Mouse (Mus musculus) forebrain, embryonic 12.5 days (tissue): ENCODE measurements around the gene Gm3138. TPM values are rescaled to one million over a fixed set of nuclear protein-coding genes. Genes with fewer than 3 reads are reported as not detected.
"Not testable (repeated sequence)": the region's sequence is repeated elsewhere in the genome, so short reads cannot be mapped to it uniquely, and the experiment has no call there.

Source experiments
- ATAC-seq: fragments of 200-750 bp; cut with Nextera tagmentation; 2 replicates; pipeline ENCODE4 v1.8.0; 2017; ENCODE audit warnings: moderate TSS enrichment; ENCODE audit not compliant: low FRiP score
- H3K27ac ChIP-seq: fragments of 300-500 bp; sonication (generic); 2 replicates; pipeline ENCODE4 v1.5.1; 2016; ENCODE audit warnings: mild to moderate bottlenecking
- H3K27me3 ChIP-seq: fragments of 300-500 bp; sonication (generic); 2 replicates; pipeline ENCODE4 v1.6.1; 2016; ENCODE audit warnings: mild to moderate bottlenecking
- H3K36me3 ChIP-seq: fragments of 300-500 bp; sonication (generic); replicated peaks from 2 replicates; pipeline ENCODE4 v1.6.1; 2016; ENCODE audit warnings: mild to moderate bottlenecking
- H3K4me1 ChIP-seq: fragments of 300-500 bp; sonication (generic); 2 replicates; pipeline ENCODE4 v1.6.1; 2016
- H3K4me2 ChIP-seq: fragments of 300-500 bp; sonication (generic); 2 replicates; pipeline ENCODE4 v1.6.1; 2016; ENCODE audit warnings: mild to moderate bottlenecking, moderate library complexity
- H3K4me3 ChIP-seq: fragments of 300-500 bp; sonication (generic); replicated peaks from 2 replicates; pipeline ENCODE4 v1.5.1; 2016; ENCODE audit warnings: mild to moderate bottlenecking
- H3K9ac ChIP-seq: fragments of 300-500 bp; sonication (generic); 2 replicates; pipeline ENCODE4 v1.6.1; 2016; ENCODE audit warnings: mild to moderate bottlenecking
- H3K9me3 ChIP-seq: fragments of 300-500 bp; sonication (generic); 2 replicates; pipeline ENCODE4 v1.6.1; 2016
- WGBS: fragments of 180-500 bp; shearing (Covaris S2); methylation state at CpG from one replicate; pipeline ENCODE4 v1.1.7; 2016; 5-methylcytosine and 5-hydroxymethylcytosine counted together
- polyA plus RNA-seq: library from polyadenylated mRNA; unstranded; fragments of >200 nt; fragmentation: Nextera tagmentation; extraction: Ambion mirVana; gene quantifications from 2 replicates; pipeline ENCODE4 v1.2.1, GENCODE M21; 2016

The Gm3138 gene
- polyA plus RNA-seq: not detected in 2 replicates

DNA sequence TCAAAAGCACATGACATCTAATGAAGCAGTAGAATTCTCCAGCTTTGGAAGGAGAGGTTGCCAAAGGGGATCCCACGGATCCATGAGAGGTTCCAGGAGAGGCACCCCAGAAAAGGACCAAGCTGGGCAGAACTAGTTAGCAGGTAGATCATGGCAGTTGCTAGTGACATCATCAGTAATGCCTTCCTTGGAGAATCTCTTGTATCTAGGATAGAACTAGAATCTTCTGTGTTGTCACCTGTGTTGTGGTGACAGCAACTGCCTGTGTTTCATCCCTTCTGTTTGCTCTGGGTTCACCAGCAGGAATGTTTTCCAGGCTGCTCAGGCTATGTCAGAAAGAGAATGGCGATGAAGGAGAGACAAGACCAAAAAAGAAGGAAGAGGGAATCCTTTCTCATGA is at the start of gene Gm3138:
Gene Gm3138, plus strand, starts transcription at position 301 of the 400 bp plus-strand sequence.
- H3K27me3 ChIP-seq, H3K9me3 ChIP-seq, H3K4me2 ChIP-seq, H3K4me1 ChIP-seq, H3K9ac ChIP-seq, ATAC-seq, H3K27ac ChIP-seq, H3K4me3 ChIP-seq, H3K36me3 ChIP-seq: not testable (repeated sequence)
- no CpG with 5 or more reads among the region's 2 CpGs for WGBS

DNA sequence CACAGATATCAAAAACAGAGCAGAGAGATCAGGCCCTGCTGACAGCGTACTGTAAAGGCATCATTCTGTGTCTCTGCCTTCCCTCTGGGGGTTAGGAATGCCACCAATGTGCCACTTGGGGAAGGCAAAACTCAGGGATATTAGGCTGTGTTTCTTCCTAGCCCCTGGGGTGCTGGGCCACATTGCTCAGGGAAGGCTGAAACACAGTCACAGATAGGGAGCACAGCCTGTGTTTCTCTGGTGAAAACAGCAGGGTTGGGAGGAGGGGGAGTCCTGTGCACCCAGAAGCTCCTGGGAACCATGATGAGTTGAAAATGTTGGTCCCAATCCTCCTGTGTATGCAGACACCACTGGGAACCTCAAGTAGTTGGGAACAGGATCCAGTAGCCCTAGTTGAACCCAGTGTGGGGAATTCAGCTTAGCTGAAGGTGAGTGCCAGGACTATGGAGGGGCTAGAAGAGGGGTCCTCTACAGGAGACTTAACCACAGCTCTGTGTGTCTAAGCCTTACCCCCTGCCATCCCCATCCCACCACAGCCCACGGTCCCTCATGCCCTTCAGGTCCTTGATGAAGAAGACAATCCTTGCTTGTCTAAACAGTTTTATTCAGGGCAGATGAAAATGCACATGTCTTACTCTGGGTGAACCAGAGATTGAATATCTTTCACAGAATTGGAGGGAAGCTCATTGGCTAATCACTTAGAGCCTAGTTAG is 20.0 kb downstream of the Gm3138 start:
- not testable (repeated sequence) for H3K9ac ChIP-seq, H3K4me2 ChIP-seq, H3K4me3 ChIP-seq, H3K9me3 ChIP-seq, H3K27ac ChIP-seq, H3K27me3 ChIP-seq, ATAC-seq, H3K4me1 ChIP-seq, H3K36me3 ChIP-seq
- WGBS: 79% methylated on average over 2 of the region's 2 CpGs

DNA sequence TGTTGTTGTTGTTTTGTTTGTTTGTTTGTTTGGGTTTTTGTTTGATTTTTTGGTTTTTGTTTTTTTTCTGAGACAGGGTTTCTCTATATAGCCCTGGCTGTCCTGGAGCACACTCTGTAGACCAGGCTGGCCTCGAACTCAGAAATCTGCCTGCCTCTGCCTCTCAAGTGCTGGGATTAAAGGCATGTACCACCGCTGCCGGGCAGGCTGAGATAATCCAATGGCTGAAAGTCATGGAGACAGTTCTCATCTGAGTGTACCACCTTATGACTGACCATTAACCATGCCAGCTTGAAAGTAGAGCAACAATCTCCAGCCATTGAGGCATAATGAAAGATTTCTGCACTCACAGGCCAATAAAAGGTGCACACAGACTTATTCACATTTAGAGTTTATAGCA is 30.4 kb downstream of the Gm3138 start:
- H3K36me3 ChIP-seq, H3K4me2 ChIP-seq, H3K4me3 ChIP-seq, H3K9ac ChIP-seq, H3K4me1 ChIP-seq, ATAC-seq, H3K27me3 ChIP-seq, H3K27ac ChIP-seq, H3K9me3 ChIP-seq: not testable (repeated sequence)
- WGBS: 82% methylated on average over 3 of the region's 3 CpGs

Other genes starting within 250 kb of the Gm3138 start
- 0.89 and 1.6 TPM in 2 replicates for gene Gm5796, start 225.7 kb upstream of the Gm3138 start, polyA plus RNA-seq
- not detected in 2 replicates for gene Gm3115, start 165.5 kb upstream of the Gm3138 start, polyA plus RNA-seq
- 1.00 and 1.1 TPM in 2 replicates for gene Gm8108, start 139.1 kb upstream of the Gm3138 start, polyA plus RNA-seq
- not detected in 2 replicates for gene Gm3127, start 84.6 kb upstream of the Gm3138 start, polyA plus RNA-seq
- 1.8 and 2.1 TPM in 2 replicates for gene Gm2974, start 67.1 kb upstream of the Gm3138 start, polyA plus RNA-seq
- not detected in 2 replicates for gene Gm3149, start 67.7 kb downstream of the Gm3138 start, polyA plus RNA-seq
- gene 2610042L04Rik, start 85.1 kb downstream of the Gm3138 start, polyA plus RNA-seq: 2.0 and 2.3 TPM in 2 replicates
- gene Gm3159, start 147.9 kb downstream of the Gm3138 start, polyA plus RNA-seq: not detected in 2 replicates
- gene Gm3164, start 165.8 kb downstream of the Gm3138 start, polyA plus RNA-seq: 1.8 and 2.7 TPM in 2 replicates
- gene Gm3173, start 181.4 kb downstream of the Gm3138 start, polyA plus RNA-seq: 0.65 TPM in 1 of 2 replicates, not detected in the other
- not detected in 2 replicates for gene Gm3182, start 232.1 kb downstream of the Gm3138 start, polyA plus RNA-seq